Mouse (Mus musculus) midbrain, embryonic 14.5 days (tissue): ENCODE data around the gene Ndufa3. TPM values are rescaled to one million over a fixed set of nuclear protein-coding genes. Genes with fewer than 3 reads are reported as not detected.
"Not testable (repeated sequence)": the region's sequence is repeated elsewhere in the genome, so short reads cannot be mapped to it uniquely, and the experiment has no call there.

Experiments used
- ATAC-seq: fragments of 200-750 bp; cut with Nextera tagmentation; 2 replicates; pipeline ENCODE4 v1.8.0; 2017; ENCODE audit warnings: moderate number of reproducible peaks, moderate library complexity; ENCODE audit not compliant: low FRiP score, low TSS enrichment
- DNase-seq: peaks from one replicate; pipeline ENCODE4 v3.0.0-alpha.2; 2015
- H3K27ac ChIP-seq: fragments of 300-500 bp; sonication (generic); replicated peaks from 2 replicates; pipeline ENCODE4 v1.5.1; 2014; ENCODE audit warnings: mild to moderate bottlenecking, low read depth, low read length, moderate library complexity
- H3K27me3 ChIP-seq: fragments of 300-500 bp; sonication (generic); 2 replicates; pipeline ENCODE4 v1.6.1; 2014; ENCODE audit warnings: low read length, control low read depth, mixed read lengths; ENCODE audit not compliant: control insufficient read depth, insufficient read depth
- H3K36me3 ChIP-seq: fragments of 300-500 bp; sonication (generic); 2 replicates; pipeline ENCODE4 v1.6.1; 2014; ENCODE audit warnings: low read length, control low read depth; ENCODE audit not compliant: control insufficient read depth, insufficient read depth
- H3K4me1 ChIP-seq: fragments of 300-500 bp; sonication (generic); 2 replicates; pipeline ENCODE4 v1.6.1; 2014; ENCODE audit warnings: mild to moderate bottlenecking, antibody characterized with exemption, low read length, control low read depth; ENCODE audit not compliant: control insufficient read depth, insufficient read depth
- H3K4me2 ChIP-seq: fragments of 300-500 bp; sonication (generic); 2 replicates; pipeline ENCODE4 v1.6.1; 2014; ENCODE audit warnings: mild to moderate bottlenecking, low read length, moderate library complexity
- H3K4me3 ChIP-seq: fragments of 300-500 bp; sonication (generic); replicated peaks from 2 replicates; pipeline ENCODE4 v1.5.1; 2014; ENCODE audit warnings: low read depth, low read length
- H3K9ac ChIP-seq: fragments of 300-500 bp; sonication (generic); replicated peaks from 2 replicates; pipeline ENCODE4 v1.6.1; 2014; ENCODE audit warnings: mild to moderate bottlenecking, low read length, moderate library complexity
- H3K9me3 ChIP-seq: fragments of 300-500 bp; sonication (generic); 2 replicates; pipeline ENCODE4 v1.6.1; 2016; ENCODE audit warnings: low read length, control low read depth, mixed read lengths; ENCODE audit not compliant: control insufficient read depth
- WGBS: fragments of 180-500 bp; shearing (Covaris S2); extraction: QIAGEN DNeasy Blood & Tissue Kit; methylation state at CpG from one replicate; pipeline ENCODE4 v1.1.7; 2014; 5-methylcytosine and 5-hydroxymethylcytosine counted together
- polyA plus RNA-seq: library from polyadenylated mRNA; unstranded; fragments of >200 nt; fragmentation: Nextera tagmentation; extraction: Ambion mirVana; gene quantifications from 2 replicates; pipeline ENCODE4 v1.2.1, GENCODE M21; 2014

Gene Ndufa3
- 432 and 586 TPM in 2 replicates for polyA plus RNA-seq

DNA sequence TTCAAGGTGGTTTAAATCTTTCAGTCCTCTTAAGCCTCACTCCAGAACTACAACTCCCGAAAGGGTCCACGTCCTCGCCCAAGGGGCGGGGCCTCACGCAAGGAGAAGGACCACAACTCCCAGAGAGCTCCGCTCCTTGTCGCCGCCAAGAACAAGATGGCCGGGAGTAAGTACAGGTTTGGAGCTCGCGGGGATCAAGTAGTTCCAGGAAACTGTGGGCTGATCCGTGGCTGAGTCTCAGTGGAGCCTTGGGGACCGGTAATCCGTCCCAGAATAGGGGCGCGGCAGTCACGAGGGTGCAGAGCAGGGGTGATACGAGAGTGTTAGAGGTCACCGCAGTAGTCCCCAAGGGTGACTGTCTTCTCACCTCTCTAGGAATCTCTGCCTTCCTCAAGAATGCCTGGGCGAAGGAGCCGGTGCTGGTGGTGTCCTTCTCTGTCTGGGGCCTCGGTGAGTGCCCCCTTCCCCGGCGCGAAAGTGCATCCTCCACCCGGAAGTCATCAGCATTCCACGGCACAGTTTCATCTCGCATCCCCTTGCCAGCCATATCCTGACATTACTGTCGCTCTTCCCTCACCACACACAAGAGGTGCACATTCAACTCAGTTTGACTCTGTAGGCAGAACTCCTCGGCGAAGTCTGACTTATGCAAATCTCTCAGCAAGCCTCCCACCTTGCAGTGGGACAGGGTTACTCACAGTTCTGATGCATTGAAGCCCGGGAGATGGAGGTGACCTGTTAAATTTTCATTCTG, at the start of gene Ndufa3:
TSS of gene Ndufa3 (plus strand) at position 132 of the 754 bp plus-strand sequence.
- WGBS: 1% methylated on average over 32 of the region's 32 CpGs
- peak within 1 kb of the TSS; percentile 64 for H3K4me3 ChIP-seq

DNA sequence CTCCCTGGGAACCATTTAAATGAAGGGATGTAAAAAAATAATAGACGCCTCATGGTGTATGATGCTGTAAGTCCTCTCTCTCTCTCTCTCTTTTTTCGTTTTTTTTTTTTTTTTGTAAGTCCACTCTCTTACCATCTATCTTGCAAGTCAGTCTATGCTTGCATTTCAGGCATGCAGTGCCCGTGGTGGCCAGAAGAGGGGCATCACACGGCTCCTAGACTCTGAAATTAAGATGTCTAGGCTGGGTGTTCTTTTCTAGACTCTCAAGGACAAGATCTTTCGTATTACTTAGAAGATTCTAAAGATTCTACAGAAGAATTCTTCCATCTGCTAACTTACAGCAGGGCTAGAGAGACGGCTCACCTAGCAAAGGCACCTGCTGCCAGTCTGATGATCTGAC, 47.4 kb upstream of the Ndufa3 start:
- H3K9me3 ChIP-seq: no peaks in the 10 kb centered on the region
- H3K4me3 ChIP-seq: no peak overlapping the region
- H3K27ac ChIP-seq: no peak overlapping the region
- H3K9ac ChIP-seq: no peak overlapping the region
- H3K27me3 ChIP-seq: no peaks in the 10 kb centered on the region
- H3K4me2 ChIP-seq: no peak overlapping the region
- H3K4me1 ChIP-seq: no peaks in the 10 kb centered on the region
- ATAC-seq (no peak), DNase-seq (no peak)
- no peaks in the 10 kb centered on the region for H3K36me3 ChIP-seq
- 67% methylated on average over 6 of the region's 6 CpGs for WGBS

More for the DNA sequence above, at the start of gene Ndufa3:
- no peaks in the 10 kb centered on the region for H3K27me3 ChIP-seq
- H3K9ac ChIP-seq: peak within 1 kb of the TSS; percentile 78
- peak within 1 kb of the TSS; percentile 85 for H3K4me2 ChIP-seq
- no peaks in the 10 kb centered on the region for H3K9me3 ChIP-seq
- H3K4me1 ChIP-seq: peaks cover 5% of the 10 kb centered on the region
- peak within 1 kb of the TSS; percentile 58 for H3K27ac ChIP-seq
- DNase-seq (peak; percentile 96), ATAC-seq (peak; percentile 97)
- H3K36me3 ChIP-seq: peaks cover 28% of the 10 kb centered on the region

DNA sequence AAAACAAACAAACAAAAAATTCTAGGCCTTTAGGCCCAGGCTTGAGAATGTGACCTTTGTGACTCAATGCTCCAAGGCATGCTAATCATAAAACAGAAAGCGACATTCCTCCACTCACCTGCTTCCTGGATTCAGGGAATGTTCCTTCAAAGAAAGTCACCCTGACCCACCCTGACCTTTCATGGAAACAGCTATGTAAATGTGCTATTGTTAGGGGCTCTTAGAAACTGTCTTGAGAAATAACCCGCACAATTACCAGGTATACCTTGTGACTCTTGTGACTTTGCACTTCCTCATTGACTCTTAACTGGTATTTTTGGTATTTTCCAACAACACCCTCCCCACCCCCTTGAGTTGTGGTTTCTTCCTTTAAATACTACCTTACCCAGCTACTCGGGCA, 46.6 kb upstream of the Ndufa3 start:
- ATAC-seq, H3K9me3 ChIP-seq: not testable (repeated sequence)
- 95% methylated on average over 3 of the region's 3 CpGs for WGBS

DNA sequence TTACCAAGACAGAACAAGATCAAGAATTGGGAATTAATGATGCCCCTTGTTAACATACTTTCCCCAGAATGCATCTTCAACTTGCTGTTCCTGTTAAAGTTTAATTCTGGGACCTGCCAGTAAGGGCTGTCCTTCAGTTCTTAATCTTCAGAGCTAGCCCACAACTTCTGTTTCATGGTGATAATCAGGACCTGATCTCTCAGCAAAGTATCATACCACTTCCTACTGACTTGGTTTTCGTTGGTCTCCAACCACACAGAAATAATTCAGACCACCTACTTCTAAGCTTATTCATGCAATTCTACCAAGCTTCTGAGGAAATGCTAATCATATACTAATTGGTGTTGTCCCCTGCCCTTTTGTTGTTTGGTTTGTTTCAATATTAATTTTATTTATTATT, 45.3 kb upstream of the Ndufa3 start:
- H3K4me1 ChIP-seq: no peaks in the 10 kb centered on the region
- no peak overlapping the region for H3K4me2 ChIP-seq
- no peak for ATAC-seq
- H3K27me3 ChIP-seq: no peaks in the 10 kb centered on the region
- H3K4me3 ChIP-seq: no peak overlapping the region
- no peak for DNase-seq
- no peaks in the 10 kb centered on the region for H3K36me3 ChIP-seq
- 86% methylated on average over 1 of the region's 1 CpGs for WGBS
- no peak overlapping the region for H3K9ac ChIP-seq
- no peaks in the 10 kb centered on the region for H3K9me3 ChIP-seq
- no peak overlapping the region for H3K27ac ChIP-seq

More for the DNA sequence above, 46.6 kb upstream of the Ndufa3 start:
- not testable (repeated sequence) for H3K4me2 ChIP-seq, H3K27ac ChIP-seq, DNase-seq, H3K4me1 ChIP-seq, H3K9ac ChIP-seq, H3K27me3 ChIP-seq, H3K36me3 ChIP-seq, H3K4me3 ChIP-seq

- H3K27me3 ChIP-seq: no peaks in the 10 kb centered on the region
- H3K4me2 ChIP-seq: no peak overlapping the region
- H3K36me3 ChIP-seq: no peaks in the 10 kb centered on the region
- H3K9ac ChIP-seq: no peak overlapping the region
- H3K4me1 ChIP-seq: no peaks in the 10 kb centered on the region
- H3K4me3 ChIP-seq: no peak overlapping the region
- H3K9me3 ChIP-seq: no peaks in the 10 kb centered on the region
- no peak overlapping the region for H3K27ac ChIP-seq
- WGBS: 65% methylated on average over 5 of the region's 5 CpGs
- ATAC-seq (no peak), DNase-seq (no peak)
Observed at GRCm38 (mm10) chr7:3574216-3574615, 43.0 kb upstream of the Ndufa3 start.

DNA sequence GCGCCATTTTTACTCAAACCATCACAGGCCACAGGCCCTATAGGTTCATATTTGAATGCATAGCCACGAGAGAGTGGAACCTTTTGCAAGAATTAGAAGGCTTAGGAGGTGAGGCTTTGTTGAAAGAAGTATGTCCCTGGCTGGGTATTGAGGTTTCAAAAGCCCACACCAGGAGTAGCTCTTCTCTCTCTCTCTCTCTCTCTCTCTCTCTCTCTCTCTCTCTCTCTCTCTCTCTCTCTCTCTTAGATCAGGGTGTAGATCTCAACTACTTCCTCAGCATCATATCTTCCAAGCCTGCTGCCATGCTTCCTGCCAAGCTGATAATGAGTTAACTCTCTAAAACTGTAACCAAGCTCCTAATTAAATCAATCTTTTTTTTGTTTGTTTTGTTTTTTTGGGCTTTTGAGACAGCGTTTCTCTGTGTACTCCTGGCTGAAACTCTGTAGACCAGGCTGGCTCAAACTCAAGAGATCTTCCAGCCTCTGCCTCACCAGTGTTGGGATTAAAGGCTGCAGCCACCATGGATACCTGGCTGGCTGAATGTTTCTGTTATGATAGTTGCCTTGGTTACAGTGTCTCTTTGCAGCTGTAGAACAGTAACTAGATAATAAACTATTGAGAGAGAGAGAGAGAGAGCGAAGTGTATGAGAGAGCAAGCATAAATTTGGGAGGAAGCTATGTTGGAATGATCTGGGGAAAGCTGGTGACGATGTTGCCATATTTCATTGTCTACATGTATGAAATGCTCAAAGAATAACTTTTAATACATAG, 40.6 kb upstream of the Ndufa3 start:
- H3K9me3 ChIP-seq: no peaks in the 10 kb centered on the region
- H3K4me2 ChIP-seq: no peak overlapping the region
- DNase-seq (no peak), ATAC-seq (no peak)
- no peaks in the 10 kb centered on the region for H3K4me1 ChIP-seq
- 79% methylated on average over 5 of the region's 5 CpGs for WGBS
- H3K36me3 ChIP-seq: no peaks in the 10 kb centered on the region
- H3K9ac ChIP-seq: no peak overlapping the region
- no peaks in the 10 kb centered on the region for H3K27me3 ChIP-seq
- H3K4me3 ChIP-seq: no peak overlapping the region
- no peak overlapping the region for H3K27ac ChIP-seq

GRCm38 (mm10) chr7:3578196-3578595, 39.0 kb upstream of the Ndufa3 start:
- ATAC-seq (no peak), DNase-seq (no peak)
- Histone ChIP-seq H3K36me3 (no peaks in the 10 kb centered on the region), H3K27ac (no peak overlapping the region), H3K9me3 (no peaks in the 10 kb centered on the region), H3K4me1 (no peaks in the 10 kb centered on the region), H3K4me2 (no peak overlapping the region), H3K4me3 (no peak overlapping the region), H3K27me3 (no peaks in the 10 kb centered on the region), H3K9ac (no peak overlapping the region)
- 73% methylated on average over 2 of the region's 2 CpGs for WGBS

DNA sequence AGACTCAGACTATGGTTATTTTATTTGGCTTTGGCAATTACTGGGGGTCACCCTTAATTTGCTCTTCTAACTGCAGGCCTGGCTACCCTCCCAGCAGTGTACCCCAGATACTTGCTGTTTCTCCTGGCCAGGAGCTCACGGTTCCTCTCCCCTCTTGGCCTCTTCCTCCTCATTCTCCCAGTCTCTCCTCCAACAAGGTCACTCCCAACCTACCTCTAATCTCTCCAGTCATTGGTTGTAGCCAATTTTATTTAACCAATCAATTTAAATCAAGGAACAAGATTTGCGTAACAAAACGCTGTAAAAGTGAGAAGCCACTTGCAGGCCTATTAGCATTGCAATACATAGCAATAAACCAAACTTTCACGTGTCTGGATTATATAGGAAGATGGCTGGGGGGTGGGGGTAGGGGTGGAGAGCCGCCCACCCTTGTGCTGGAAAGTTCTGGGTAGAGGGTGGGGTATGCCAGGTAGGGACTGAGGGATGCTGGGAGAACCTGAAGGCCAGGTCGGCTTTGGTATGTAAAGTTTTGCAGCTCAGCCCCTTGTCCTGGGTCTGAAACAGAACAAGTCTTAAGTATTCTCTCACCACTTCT, 38.1 kb upstream of the Ndufa3 start:
- no peaks in the 10 kb centered on the region for H3K9me3 ChIP-seq
- H3K27ac ChIP-seq: no peak overlapping the region
- H3K4me3 ChIP-seq: no peak overlapping the region
- no peak overlapping the region for H3K4me2 ChIP-seq
- no peaks in the 10 kb centered on the region for H3K36me3 ChIP-seq
- H3K9ac ChIP-seq: no peak overlapping the region
- H3K4me1 ChIP-seq: no peaks in the 10 kb centered on the region
- no peaks in the 10 kb centered on the region for H3K27me3 ChIP-seq
- ATAC-seq (no peak), DNase-seq (no peak)
- 67% methylated on average over 6 of the region's 6 CpGs for WGBS
